Mouse (Mus musculus) CH12.LX (cell line): ENCODE results near the gene Anks1. TPM values are rescaled to one million over a fixed set of nuclear protein-coding genes. Genes with fewer than 3 reads are reported as not detected.

Experiments used
- DNase-seq: peaks from one replicate; pipeline ENCODE4 v3.0.0-alpha.2; 2013; ENCODE audit errors: extremely low read depth
- H3K27ac ChIP-seq: 2 replicates; pipeline ENCODE4 v1.5.1; 2012; ENCODE audit warnings: low read depth, mild to moderate bottlenecking, control low read depth, moderate library complexity; ENCODE audit not compliant: insufficient read depth
- H3K27me3 ChIP-seq: replicated peaks from 2 replicates; pipeline ENCODE3; 2012; ENCODE audit warnings: inconsistent platforms
- H3K36me3 ChIP-seq, 2 experiments: replicated peaks in 1 of 2; 2 replicates each; pipeline versions ENCODE3 to v1.6.1; 2012; ENCODE audit warnings: inconsistent platforms in 1 of 2, low read length in 1 of 2, mild to moderate bottlenecking in 1 of 2, mixed read lengths in 1 of 2, moderate library complexity in 1 of 2; ENCODE audit not compliant: control insufficient read depth in 1 of 2, insufficient read depth in 1 of 2
- H3K4me1 ChIP-seq, 2 experiments: 2 replicates each; pipeline ENCODE4 v1.6.1; 2012; ENCODE audit warnings: inconsistent platforms in 1 of 2, moderate library complexity in 1 of 2; ENCODE audit not compliant: insufficient read depth in 2 of 2, control insufficient read depth in 1 of 2
- H3K4me2 ChIP-seq: 2 replicates; pipeline ENCODE4 v1.6.1; 2012; ENCODE audit warnings: low read depth, mild to moderate bottlenecking, control low read depth; ENCODE audit not compliant: poor library complexity, insufficient read depth, severe bottlenecking
- H3K4me3 ChIP-seq, 3 experiments: fragments of 150-350 bp in 1 of 3; sonication (generic) in 1 of 3; replicated peaks in 1 of 3; 2 replicates each; pipeline versions ENCODE3 to v1.5.1; 2011 to 2012; ENCODE audit warnings: low read depth in 2 of 3, low read length in 2 of 3, mild to moderate bottlenecking in 2 of 3, moderate library complexity in 2 of 3, control low read depth in 1 of 3, improper control_type of control experiment in 1 of 3, inconsistent platforms in 1 of 3, mixed read lengths in 1 of 3; ENCODE audit not compliant: poor library complexity in 1 of 3
- H3K79me2 ChIP-seq: replicated peaks from 2 replicates; pipeline ENCODE4 v1.6.1; 2012; ENCODE audit warnings: mild to moderate bottlenecking, moderate library complexity; ENCODE audit not compliant: control insufficient read depth, poor library complexity, insufficient read depth, severe bottlenecking; ENCODE audit errors: extremely low read depth
- H3K9ac ChIP-seq: 2 replicates; pipeline ENCODE4 v1.6.1; 2012; ENCODE audit warnings: low read depth, mild to moderate bottlenecking, control low read depth, moderate library complexity; ENCODE audit not compliant: insufficient read depth
- H3K9me3 ChIP-seq: replicated peaks from 2 replicates; pipeline ENCODE3; 2012; ENCODE audit warnings: low read length, inconsistent platforms, mixed read lengths
- CHD1 ChIP-seq: IDR thresholded peaks from 2 replicates; pipeline ENCODE4 v1.6.1; 2012; ENCODE audit warnings: low read depth, low read length, improper control_type of control experiment, inconsistent platforms
- CHD2 ChIP-seq: IDR thresholded peaks from 2 replicates; pipeline ENCODE4 v1.6.1; 2011; ENCODE audit warnings: low read length, improper control_type of control experiment
- CTCF ChIP-seq, 2 experiments: IDR thresholded peaks in 1 of 2; conservative IDR thresholded peaks in 1 of 2; 2 replicates each; pipeline ENCODE4 v1.5.1; 2011 to 2012; ENCODE audit warnings: low read depth in 2 of 2, low read length in 2 of 2, improper control_type of control experiment in 1 of 2, inconsistent platforms in 1 of 2, mild to moderate bottlenecking in 1 of 2, moderate library complexity in 1 of 2
- E2F4 ChIP-seq: IDR thresholded peaks from 2 replicates; pipeline ENCODE4 v1.6.1; 2011; ENCODE audit warnings: low read depth, low read length, improper control_type of control experiment; ENCODE audit not compliant: insufficient replicate concordance
- EP300 ChIP-seq: IDR thresholded peaks from 2 replicates; pipeline ENCODE4 v1.6.1; 2011; ENCODE audit warnings: low read length, improper control_type of control experiment
- ETS1 ChIP-seq: conservative IDR thresholded peaks from 2 replicates; pipeline ENCODE4 v1.6.1; 2012; ENCODE audit warnings: low read depth, mild to moderate bottlenecking, inconsistent platforms, low read length, improper control_type of control experiment, moderate library complexity
- JUND ChIP-seq: conservative IDR thresholded peaks from 2 replicates; pipeline ENCODE4 v1.6.1; 2011; ENCODE audit warnings: low read depth, low read length, improper control_type of control experiment
- MAFK ChIP-seq: IDR thresholded peaks from 2 replicates; pipeline ENCODE4 v1.6.1; 2011; ENCODE audit warnings: low read length, improper control_type of control experiment; ENCODE audit not compliant: insufficient replicate concordance
- MAX ChIP-seq: IDR thresholded peaks from 2 replicates; pipeline ENCODE4 v1.6.1; 2011; ENCODE audit warnings: low read length, improper control_type of control experiment
- MAZ ChIP-seq: IDR thresholded peaks from 2 replicates; pipeline ENCODE4 v1.6.1; 2012; ENCODE audit warnings: low read depth, mild to moderate bottlenecking, inconsistent platforms, low read length, improper control_type of control experiment, moderate library complexity
- MEF2A ChIP-seq: IDR thresholded peaks from 2 replicates; pipeline ENCODE4 v1.6.1; 2014; ENCODE audit warnings: low read depth, mild to moderate bottlenecking, inconsistent platforms, low read length, improper control_type of control experiment, borderline replicate concordance
- MXI1 ChIP-seq: IDR thresholded peaks from 2 replicates; pipeline ENCODE4 v1.6.1; 2011; ENCODE audit warnings: mild to moderate bottlenecking, low read depth, low read length, improper control_type of control experiment
- PAX5 ChIP-seq: IDR thresholded peaks from 2 replicates; pipeline ENCODE4 v1.6.1; 2012; ENCODE audit warnings: low read length, inconsistent platforms, mixed read lengths
- POLR2A ChIP-seq: IDR thresholded peaks from 2 replicates; pipeline ENCODE4 v1.6.1; 2011; ENCODE audit warnings: low read depth, mild to moderate bottlenecking, improper control_type of control experiment, low read length
- POLR2AphosphoS2 ChIP-seq: IDR thresholded peaks from 2 replicates; pipeline ENCODE4 v1.6.1; 2011; ENCODE audit warnings: low read depth, low read length, improper control_type of control experiment
- SMC3 ChIP-seq: IDR thresholded peaks from 2 replicates; pipeline ENCODE4 v1.6.1; 2011; ENCODE audit warnings: low read depth, low read length, improper control_type of control experiment
- TBP ChIP-seq: conservative IDR thresholded peaks from 2 replicates; pipeline ENCODE4 v1.6.1; 2011; ENCODE audit warnings: low read depth, low read length, improper control_type of control experiment
- TCF12 ChIP-seq: IDR thresholded peaks from 2 replicates; pipeline ENCODE4 v1.6.1; 2014; ENCODE audit warnings: low read depth, mild to moderate bottlenecking, inconsistent platforms, low read length, improper control_type of control experiment
- UBTF ChIP-seq: IDR thresholded peaks from 2 replicates; pipeline ENCODE4 v1.6.1; 2012; ENCODE audit warnings: low read depth, mild to moderate bottlenecking, inconsistent platforms, low read length, improper control_type of control experiment, moderate library complexity
- USF1 ChIP-seq: IDR thresholded peaks from 2 replicates; pipeline ENCODE4 v1.6.1; 2014; ENCODE audit warnings: low read depth, mild to moderate bottlenecking, inconsistent platforms, low read length, improper control_type of control experiment
- ZNF384 ChIP-seq: IDR thresholded peaks from 2 replicates; pipeline ENCODE4 v1.6.1; 2012; ENCODE audit warnings: low read depth, low read length, improper control_type of control experiment, inconsistent platforms
- dilution Hi-C: fragments of 300-500 bp; cut with MboI; formaldehyde crosslinking; loops from 2 replicates; pipeline ENCODE4 v1.14.3; 2020; ENCODE audit warnings: low sequenced_read_pairs; ENCODE audit not compliant: extremely low pct_unique_long_range_greater_than_20kb, extremely low pct_ligation_motif_present
- in situ Hi-C: fragments of 300-500 bp; cut with MboI; formaldehyde crosslinking; loops from 3 replicates; pipeline ENCODE4 v1.14.3; 2019; ENCODE audit warnings: low sequenced_read_pairs, low pct_ligation_motif_present, low pct_unique_long_range_greater_than_20kb, mixed read lengths
- polyA plus RNA-seq: library from polyadenylated mRNA; unstranded; fragments of >175 nt; gene quantifications from 2 replicates; pipeline ENCODE4 v1.2.1, GENCODE M21; 2012; ENCODE audit warnings: low read depth; ENCODE audit not compliant: insufficient read length
- total RNA-seq, 2 experiments: library from RNA; depleted of rRNA; stranded (reverse); fragments of 300-350 nt in 1 of 2; fragments of >200 nt in 1 of 2; gene quantifications; 2 replicates each; pipeline ENCODE4 v1.2.3; 2012 to 2014

Anks1 gene
- total and polyA plus RNA-seq, 3 experiments, result 5.8 to 9.3 (median 9.0) TPM

DNA sequence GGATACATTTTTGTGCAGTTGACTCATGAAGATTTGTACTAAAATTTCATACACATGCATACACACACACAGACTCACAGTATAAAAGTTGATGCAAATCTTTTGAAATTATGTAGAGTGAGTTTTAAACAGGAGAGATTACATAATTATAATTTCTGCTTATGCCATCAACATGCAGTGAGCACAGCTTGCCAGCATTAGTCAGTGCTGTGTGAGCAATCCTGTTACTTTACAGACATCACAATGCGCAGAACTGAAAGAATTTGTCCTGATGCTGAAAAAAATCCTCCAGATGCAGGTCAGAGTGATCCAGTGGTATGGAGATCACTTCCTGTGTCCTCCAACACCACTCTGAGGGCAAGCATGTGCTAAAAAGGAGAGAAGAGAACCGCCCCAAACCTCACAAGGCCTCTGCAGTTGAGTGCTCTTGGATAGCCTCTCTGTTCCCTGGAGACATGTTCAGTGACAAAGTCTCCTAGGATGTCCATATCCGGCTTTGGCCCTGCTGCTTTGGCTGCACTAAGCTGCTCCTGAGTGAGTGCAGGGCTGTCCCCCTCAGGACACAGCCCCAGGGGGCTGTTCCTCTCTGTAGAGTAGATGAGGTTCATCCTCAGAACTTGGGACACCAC lies 68.0 kb downstream of the Anks1 start:
- Histone ChIP-seq H3K36me3 (peaks cover 4 to 56% of the 10 kb centered on the region in 2 experiments), H3K9me3 (no peaks in the 10 kb centered on the region), H3K27me3 (no peaks in the 10 kb centered on the region), H3K4me2 (no peak overlapping the region), H3K4me3 (no peak overlapping the region), H3K27ac (no peak overlapping the region), H3K4me1 (peaks cover 0 to 11% of the 10 kb centered on the region in 2 experiments; a peak in 2 of 4 replicates), H3K79me2 (no peaks in the 10 kb centered on the region), H3K9ac (no peak overlapping the region)
- dilution Hi-C loops, result no loop called here
- DNase-seq, result no peak
- TF ChIP-seq ETS1 (no peak), SMC3 (no peak), PAX5 (no peak), USF1 (no peak), MAZ (no peak), EP300 (no peak), TBP (no peak), E2F4 (no peak), POLR2AphosphoS2 (no peak), CHD1 (no peak), MXI1 (no peak), UBTF (no peak), MAFK (no peak), JUND (no peak)
- in situ Hi-C loops, result no loop called here

GRCm38 (mm10) chr17:27980391-27980955 lies 71.4 kb downstream of the Anks1 start:
- in situ Hi-C loops, result loop anchor here (10.0 kb wide), 1 partner anchor 184 kb away; no protein-coding TSS in a partner anchor
- H3K4me1 ChIP-seq, result peaks cover 0 to 11% of the 10 kb centered on the region in 2 experiments; a peak in 2 of 4 replicates
- H3K27ac ChIP-seq, result no peak overlapping the region
- H3K79me2 ChIP-seq, result no peaks in the 10 kb centered on the region
- DNase-seq, result no peak
- H3K9me3 ChIP-seq, result no peaks in the 10 kb centered on the region
- dilution Hi-C loops, result no loop called here
- no peak overlapping the region for H3K4me3 ChIP-seq
- TF ChIP-seq MAX (no peak), MEF2A (no peak), TCF12 (no peak), ZNF384 (no peak), CTCF (conservative IDR thresholded peaks at IDR 0.05 in 1 of 2, IDR thresholded peaks at IDR 0.05 in 1 of 2; ENCODE audit: low read depth in 2 of 2, low read length in 2 of 2) (no peak), EP300 (no peak), SMC3 (no peak), CHD1 (no peak), CHD2 (no peak), POLR2A (no peak), MAZ (no peak), JUND (no peak)
- TF ChIP-seq, all 38 proteins: peak for 0
- Histone ChIP-seq H3K4me2 (no peak overlapping the region), H3K36me3 (peaks cover 9 to 75% of the 10 kb centered on the region in 2 experiments), H3K9ac (no peak overlapping the region), H3K27me3 (no peaks in the 10 kb centered on the region)
